Mouse (Mus musculus) left cerebral cortex, adult 11 months (tissue): ENCODE measurements around the gene Tbc1d4.

Source experiments
- DNase-seq: peaks from one replicate; pipeline ENCODE4 v3.0.0; 2022; ENCODE audit warnings: low spot score

The Tbc1d4 gene

GRCm38 (mm10) chr14:101501868-101502267, 107.1 kb downstream of the Tbc1d4 start:
- DNase-seq, result no peak

- DNase-seq, result no peak
These were observed 107.5 kb downstream of the Tbc1d4 start for GRCm38 (mm10) chr14:101501452-101501851.

- no peak for DNase-seq
These were observed 108.2 kb downstream of the Tbc1d4 start for GRCm38 (mm10) chr14:101500826-101501225.

GRCm38 (mm10) chr14:101499838-101500237, 109.2 kb downstream of the Tbc1d4 start:
- DNase-seq, result no peak

- DNase-seq, result no peak
These were observed 120.7 kb downstream of the Tbc1d4 start for GRCm38 (mm10) chr14:101488264-101488810.

GRCm38 (mm10) chr14:101486550-101486949, 122.4 kb downstream of the Tbc1d4 start:
- DNase-seq, result no peak

GRCm38 (mm10) chr14:101483230-101483629, 125.8 kb downstream of the Tbc1d4 start:
- no peak for DNase-seq

GRCm38 (mm10) chr14:101482270-101482669, 126.7 kb downstream of the Tbc1d4 start:
- DNase-seq, result no peak

- no peak for DNase-seq
These were observed 127.8 kb downstream of the Tbc1d4 start for GRCm38 (mm10) chr14:101481165-101481564.

GRCm38 (mm10) chr14:101480541-101480940, 128.4 kb downstream of the Tbc1d4 start:
- DNase-seq, result no peak

GRCm38 (mm10) chr14:101477827-101478220, 131.2 kb downstream of the Tbc1d4 start:
- DNase-seq, result no peak

- DNase-seq, result no peak
These were observed 131.7 kb downstream of the Tbc1d4 start for GRCm38 (mm10) chr14:101477081-101477826.

GRCm38 (mm10) chr14:101469475-101470093, 139.4 kb downstream of the Tbc1d4 start:
- no peak for DNase-seq

- no peak for DNase-seq
These were observed 140.8 kb downstream of the Tbc1d4 start for GRCm38 (mm10) chr14:101468143-101468542.

- DNase-seq, result no peak
These were observed 141.5 kb downstream of the Tbc1d4 start for GRCm38 (mm10) chr14:101467532-101467931.

GRCm38 (mm10) chr14:101466521-101466920, 142.5 kb downstream of the Tbc1d4 start:
- no peak for DNase-seq

GRCm38 (mm10) chr14:101465893-101466292, 143.1 kb downstream of the Tbc1d4 start:
- no peak for DNase-seq

GRCm38 (mm10) chr14:101460768-101461167, 148.2 kb downstream of the Tbc1d4 start:
- peak; percentile 9 for DNase-seq

GRCm38 (mm10) chr14:101452915-101453314, 156.1 kb downstream of the Tbc1d4 start:
- no peak for DNase-seq

GRCm38 (mm10) chr14:101447857-101448256, 161.1 kb downstream of the Tbc1d4 start:
- no peak for DNase-seq

GRCm38 (mm10) chr14:101445205-101445604, 163.8 kb downstream of the Tbc1d4 start:
- no peak for DNase-seq

- DNase-seq, result no peak
These were observed 171.1 kb downstream of the Tbc1d4 start for GRCm38 (mm10) chr14:101437925-101438324.

- no peak for DNase-seq
These were observed 178.5 kb downstream of the Tbc1d4 start for GRCm38 (mm10) chr14:101430536-101430935.
